In genomic region chr2:145299914-145300699, GRCm38 (mm10) we compare ENCODE assay signal across 15 mouse cellular contexts.
A peak's percentile ranks its signal among the peaks of the same experiment; 100 is the strongest.
DNase-seq lines count a peak whose midpoint lies in the region; ATAC-seq and TF ChIP-seq lines count a peak whose summit lies in the region.
"Had no signal": no experiment of that assay in that cellular context is flagged by ENCODE, and none has a peak within 500 bp of the region (broad histone marks: within the 10 kb centered on the region; RNA-seq: fewer than 3 reads in every experiment).

No protein-coding gene starts in this region.

- H3K27me3 ChIP-seq in cerebellum, adult 2 months (ENCODE audit: control insufficient read depth, insufficient read depth, low read length): no peaks in the 10 kb centered on the region
- no peaks in the 10 kb centered on the region for H3K27me3 ChIP-seq in liver, embryonic 15.5 days
- H3K27me3 ChIP-seq: neural tube, embryonic 12.5 days had no signal

- peak; percentile 62 for ATAC-seq in liver, embryonic 15.5 days (ENCODE audit: insufficient read depth)
- ATAC-seq in granulocyte monocyte progenitor cell, adult 5-6 weeks (replicated peaks; ENCODE audit: poor library complexity, severe bottlenecking): no peak
- ATAC-seq: intestine, postnatal 0 days had no signal

- 46% methylated on average over 5 of the region's 5 CpGs for WGBS in cerebellum, adult 2 months
- WGBS in liver, embryonic 15.5 days (ENCODE audit: insufficient replicate concordance): 38% methylated on average over 5 of the region's 5 CpGs

- H3K4me1 ChIP-seq in cerebellum, adult 2 months (ENCODE audit: control insufficient read depth, insufficient read depth, low read length): peaks cover 3% of the 10 kb centered on the region; the same call in 1 of the 2 replicates
- H3K4me1 ChIP-seq in liver, embryonic 15.5 days (replicated peaks): peaks cover 12% of the 10 kb centered on the region; the same call in 1 of the 2 replicates
- H3K4me1 ChIP-seq: neural tube, embryonic 12.5 days had no signal

- no peak overlapping the region for H3K27ac ChIP-seq in cerebellum, adult 2 months (ENCODE audit: insufficient read depth, low read length)
- H3K27ac ChIP-seq in liver, embryonic 15.5 days (replicated peaks): no peak overlapping the region
- H3K27ac ChIP-seq: hindbrain, embryonic 14.5 days; macrophage; neural tube, embryonic 12.5 days had no signal

- H3K36me3 ChIP-seq in liver, embryonic 15.5 days (replicated peaks): no peaks in the 10 kb centered on the region
- H3K36me3 ChIP-seq: neural tube, embryonic 12.5 days had no signal

- H3K9me3 ChIP-seq in liver, embryonic 15.5 days (replicated peaks): no peaks in the 10 kb centered on the region
- H3K9me3 ChIP-seq: neural tube, embryonic 12.5 days had no signal

- no peak for TF ChIP-seq CTCF in cerebellum, adult 2 months (IDR thresholded peaks at IDR 0.05; ENCODE audit: borderline replicate concordance, insufficient read depth, low read depth, low read length)

- DNase-seq in cerebellum, adult 2 months: peak; percentile 26 to 42
- DNase-seq in cerebellum, postnatal 4 days (ENCODE audit: low spot score in 2 of 2): no peak
- peak; percentile 35 for DNase-seq in 416B (ENCODE audit: low read depth)
- peak; percentile 13 for DNase-seq in cerebellum, adult 9-11 months
- DNase-seq in embryo, embryonic 10 days (ENCODE audit: low spot score): no peak
- DNase-seq in heart, adult 8-10 months (ENCODE audit: low spot score): no peak
- DNase-seq: adrenal gland, postnatal 25 days; gastrocnemius, postnatal 10 days; kidney, postnatal 10 days had no signal

- no peak overlapping the region for H3K4me2 ChIP-seq in liver, embryonic 15.5 days
- H3K4me2 ChIP-seq: hindbrain, embryonic 14.5 days; neural tube, embryonic 12.5 days had no signal

- no peak overlapping the region for H3K4me3 ChIP-seq in cerebellum, adult 2 months (replicated peaks; ENCODE audit: insufficient read depth, low read depth, low read length)
- no peak overlapping the region for H3K4me3 ChIP-seq in liver, embryonic 15.5 days (replicated peaks)
- H3K4me3 ChIP-seq: neural tube, embryonic 12.5 days had no signal

- TF ChIP-seq POLR2A in cerebellum, adult 2 months (IDR thresholded peaks at IDR 0.05; ENCODE audit: borderline replicate concordance, insufficient read depth, low read length): no peak

- H3K9ac ChIP-seq in liver, embryonic 15.5 days: no peak overlapping the region
- H3K9ac ChIP-seq: hindbrain, embryonic 14.5 days; neural tube, embryonic 12.5 days had no signal

Comparison
In these comparisons a context has a peak if more than half of its experiments do, and no peak if none do; other contexts are left out.
1. DNase-seq: peak in cerebellum, adult 2 months (2 of 2), 416B (single experiment) and cerebellum, adult 9-11 months (single experiment); none in cerebellum, postnatal 4 days (0 of 2), embryo, embryonic 10 days (single experiment) and heart, adult 8-10 months (single experiment).